Mouse (Mus musculus) liver, embryonic 14.5 days (tissue): ENCODE data around the gene Lin37. TPM values are rescaled to one million over a fixed set of nuclear protein-coding genes. Genes with fewer than 3 reads are reported as not detected.

Experiments used
- ATAC-seq: fragments of 200-750 bp; cut with Nextera tagmentation; 2 replicates; pipeline ENCODE4 v1.8.0; 2017; ENCODE audit warnings: moderate number of reproducible peaks, mild to moderate bottlenecking, moderate library complexity; ENCODE audit not compliant: insufficient read depth
- DNase-seq, 3 experiments: peaks; one replicate each; pipeline ENCODE4 v3.0.0-alpha.2; 2012 to 2013; ENCODE audit warnings: low read depth in 3 of 3, low spot score in 3 of 3
- H3K27ac ChIP-seq: fragments of 300-500 bp; sonication (generic); 2 replicates; pipeline ENCODE4 v1.5.1; 2014; ENCODE audit warnings: moderate library complexity, mild to moderate bottlenecking, control low read depth, inconsistent platforms
- H3K27me3 ChIP-seq: fragments of 300-500 bp; sonication (generic); 2 replicates; pipeline ENCODE4 v1.6.1; 2014; ENCODE audit warnings: mild to moderate bottlenecking, low read length, moderate library complexity; ENCODE audit not compliant: control insufficient read depth, insufficient read depth
- H3K36me3 ChIP-seq: fragments of 300-500 bp; sonication (generic); replicated peaks from 2 replicates; pipeline ENCODE4 v1.6.1; 2014; ENCODE audit warnings: low read depth; ENCODE audit not compliant: control insufficient read depth, insufficient read depth
- H3K4me1 ChIP-seq, 2 experiments: fragments of 200-500 bp in 1 of 2; fragments of 300-500 bp in 1 of 2; sonication (generic) in 1 of 2; replicated peaks; 2 replicates each; pipeline ENCODE4 v1.6.1; 2012 to 2014; ENCODE audit warnings: antibody characterized with exemption in 1 of 2, inconsistent platforms in 1 of 2, low read length in 1 of 2; ENCODE audit not compliant: control insufficient read depth in 2 of 2, insufficient read depth in 2 of 2
- H3K4me2 ChIP-seq: fragments of 300-500 bp; sonication (generic); 2 replicates; pipeline ENCODE4 v1.6.1; 2014; ENCODE audit warnings: low read depth, mild to moderate bottlenecking, control low read depth, moderate library complexity
- H3K4me3 ChIP-seq, 2 experiments: fragments of 200-500 bp in 1 of 2; fragments of 300-500 bp in 1 of 2; sonication (generic) in 1 of 2; 2 replicates each; pipeline ENCODE4 v1.5.1; 2012 to 2014; ENCODE audit warnings: low read depth in 2 of 2, low read length in 2 of 2, mild to moderate bottlenecking in 2 of 2, control low read depth in 1 of 2, inconsistent platforms in 1 of 2, moderate library complexity in 1 of 2; ENCODE audit not compliant: insufficient read depth in 1 of 2
- H3K9ac ChIP-seq: fragments of 300-500 bp; sonication (generic); replicated peaks from 2 replicates; pipeline ENCODE4 v1.6.1; 2014; ENCODE audit warnings: mild to moderate bottlenecking, control low read depth, moderate library complexity
- H3K9me3 ChIP-seq: fragments of 300-500 bp; sonication (generic); 2 replicates; pipeline ENCODE4 v1.6.1; 2016; ENCODE audit warnings: low read length, mixed read lengths; ENCODE audit not compliant: control insufficient read depth
- CTCF ChIP-seq: IDR thresholded peaks from 2 replicates; pipeline ENCODE4 v1.5.1; 2016; ENCODE audit warnings: antibody characterized with exemption, low read depth, control low read depth
- EP300 ChIP-seq: IDR thresholded peaks from 2 replicates; pipeline ENCODE4 v1.6.1; 2016; ENCODE audit warnings: antibody characterized with exemption, low read depth
- WGBS: fragments of 180-500 bp; shearing (Covaris S2); extraction: QIAGEN DNeasy Blood & Tissue Kit; methylation state at CpG from one replicate; pipeline ENCODE4 v1.1.7; 2014; ENCODE audit not compliant: insufficient replicate concordance; 5-methylcytosine and 5-hydroxymethylcytosine counted together
- polyA plus RNA-seq, 2 experiments: library from polyadenylated mRNA; depleted of rRNA in 1 of 2; stranded (reverse) in 1 of 2; unstranded in 1 of 2; fragments of >200 nt; fragmentation: Nextera tagmentation in 1 of 2; extraction: Ambion mirVana in 1 of 2; gene quantifications; 2 replicates each; pipeline versions ENCODE4 v1.2.1 to v1.2.3; 2012 to 2014

Gene Lin37
- polyA plus RNA-seq, 2 experiments, result 17.6 to 21.2 TPM

- DNase-seq (no peak), ATAC-seq (no peak)
- H3K27me3 ChIP-seq, result no peaks in the 10 kb centered on the region
- no peaks in the 10 kb centered on the region for H3K9me3 ChIP-seq
- H3K9ac ChIP-seq, result no peak overlapping the region
- H3K27ac ChIP-seq, result no peak overlapping the region
- H3K4me1 ChIP-seq, result peaks cover 6 to 16% of the 10 kb centered on the region in 2 experiments; a peak in 3 of 4 replicates
- no peaks in the 10 kb centered on the region for H3K36me3 ChIP-seq
- no peak overlapping the region for H3K4me2 ChIP-seq
- 63% methylated on average over 5 of the region's 5 CpGs for WGBS
- no peak for TF ChIP-seq CTCF
- no peak for TF ChIP-seq EP300
- no peak overlapping the region for H3K4me3 ChIP-seq
Observed at GRCm38 (mm10) chr7:30596093-30596492, 36.5 kb upstream of the Lin37 start.

- 44% methylated on average over 4 of the region's 4 CpGs for WGBS
- TF ChIP-seq EP300 (no peak), CTCF (no peak)
- H3K4me1 ChIP-seq, result peaks cover 10 to 19% of the 10 kb centered on the region in 2 experiments; a peak in 3 of 4 replicates
- no peaks in the 10 kb centered on the region for H3K36me3 ChIP-seq
- H3K4me3 ChIP-seq, result no peak overlapping the region
- H3K4me2 ChIP-seq, result no peak overlapping the region
- DNase-seq (no peak), ATAC-seq (no peak)
- no peaks in the 10 kb centered on the region for H3K9me3 ChIP-seq
- H3K9ac ChIP-seq, result no peak overlapping the region
- no peaks in the 10 kb centered on the region for H3K27me3 ChIP-seq
- no peak overlapping the region for H3K27ac ChIP-seq
Observed at GRCm38 (mm10) chr7:30594510-30595024, 34.9 kb upstream of the Lin37 start.

GRCm38 (mm10) chr7:30593579-30594509 lies 34.2 kb upstream of the Lin37 start:
- no peak for DNase-seq
- H3K4me2 ChIP-seq, result no peak overlapping the region
- H3K4me1 ChIP-seq, result peaks cover 10 to 19% of the 10 kb centered on the region in 2 experiments; a peak in 3 of 4 replicates
- H3K27me3 ChIP-seq, result no peaks in the 10 kb centered on the region
- ATAC-seq, result no peak
- H3K27ac ChIP-seq, result no peak overlapping the region
- no peak overlapping the region for H3K4me3 ChIP-seq
- H3K9ac ChIP-seq, result no peak overlapping the region; the same call in 1 of the 2 replicates
- WGBS, result 48% methylated on average over 10 of the region's 10 CpGs
- H3K9me3 ChIP-seq, result no peaks in the 10 kb centered on the region
- no peaks in the 10 kb centered on the region for H3K36me3 ChIP-seq
- no peak for TF ChIP-seq CTCF
- TF ChIP-seq EP300, result no peak

- H3K4me3 ChIP-seq, result no peak overlapping the region
- DNase-seq (no peak), ATAC-seq (no peak)
- H3K4me1 ChIP-seq, result peaks cover 10 to 19% of the 10 kb centered on the region in 2 experiments; a peak in 3 of 4 replicates
- no peaks in the 10 kb centered on the region for H3K36me3 ChIP-seq
- TF ChIP-seq CTCF, result no peak
- no peak for TF ChIP-seq EP300
- no peaks in the 10 kb centered on the region for H3K27me3 ChIP-seq
- H3K9ac ChIP-seq, result no peak overlapping the region
- H3K27ac ChIP-seq, result no peak overlapping the region
- H3K4me2 ChIP-seq, result no peak overlapping the region
- H3K9me3 ChIP-seq, result no peaks in the 10 kb centered on the region
- 40% methylated on average over 5 of the region's 5 CpGs for WGBS
Observed at GRCm38 (mm10) chr7:30592772-30593423, 33.3 kb upstream of the Lin37 start.

GRCm38 (mm10) chr7:30591605-30591951 lies 31.9 kb upstream of the Lin37 start:
- no peak for ATAC-seq

More at GRCm38 (mm10) chr7:30591605-30591951, 31.9 kb upstream of the Lin37 start:
- no peak overlapping the region for H3K4me2 ChIP-seq
- TF ChIP-seq EP300 (no peak), CTCF (no peak)
- peaks cover 1% of the 10 kb centered on the region for H3K36me3 ChIP-seq
- WGBS, result 56% methylated on average over 4 of the region's 4 CpGs
- no peak overlapping the region for H3K9ac ChIP-seq
- peaks cover 10 to 25% of the 10 kb centered on the region in 2 experiments for H3K4me1 ChIP-seq
- H3K4me3 ChIP-seq, result no peak overlapping the region
- no peak for DNase-seq
- no peak overlapping the region for H3K27ac ChIP-seq
- no peaks in the 10 kb centered on the region for H3K27me3 ChIP-seq
- H3K9me3 ChIP-seq, result no peaks in the 10 kb centered on the region
